Mouse (Mus musculus): ENCODE data around the gene Lcor.

DNA sequence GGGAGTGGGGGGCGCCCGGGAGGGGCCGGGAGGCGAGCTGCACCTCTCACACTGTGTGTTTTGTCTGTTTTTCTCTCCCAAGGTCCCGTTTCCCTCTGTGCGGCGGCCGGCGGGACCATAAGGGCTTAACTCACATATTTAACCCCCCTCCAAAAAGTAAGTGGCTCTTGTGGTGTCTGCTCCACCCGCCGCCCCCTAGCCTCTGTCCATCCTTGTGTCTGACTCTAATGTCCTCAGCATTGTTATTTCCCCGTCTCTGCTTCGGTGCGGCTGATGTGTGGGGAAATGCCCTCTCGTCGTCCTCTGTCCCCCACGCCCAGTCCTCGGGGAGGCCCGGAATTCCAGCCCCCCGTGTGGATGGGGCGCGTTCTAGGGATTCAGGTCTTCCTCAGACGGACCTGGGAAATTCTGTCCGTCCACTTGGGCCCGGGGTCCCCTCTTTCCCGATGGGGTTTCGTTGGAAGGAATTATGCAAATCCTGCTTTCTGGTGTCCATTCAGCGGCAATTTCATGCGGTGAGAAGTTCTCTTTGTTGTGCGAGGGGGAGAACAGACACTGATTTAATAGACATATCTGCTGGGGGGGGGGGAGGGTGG is 1.1 kb downstream of the Lcor start:
- TF ChIP-seq ZC3H11A (IDR thresholded peaks at IDR 0.05; ENCODE audit: borderline replicate concordance, low read depth, low read length), result no peak
- TF ChIP-seq CHD2 (IDR thresholded peaks at IDR 0.05; ENCODE audit: low read depth, low read length), result no peak
- no peak for TF ChIP-seq MAFK (IDR thresholded peaks at IDR 0.05; ENCODE audit: insufficient read depth, low read depth, low read length)
- no peak for TF ChIP-seq ZNF384 (IDR thresholded peaks at IDR 0.05; ENCODE audit: low read depth, low read length)
